Mouse (Mus musculus) brain, embryonic 14.5 days (tissue): ENCODE measurements around the gene Gm5108.

ENCODE experiments used
- CTCF ChIP-seq: fragments of 200-500 bp; IDR thresholded peaks from 2 replicates; pipeline ENCODE4 v1.5.1; 2012; ENCODE audit warnings: inconsistent platforms, mild to moderate bottlenecking, moderate library complexity, borderline replicate concordance; ENCODE audit not compliant: insufficient read depth, insufficient read length; ENCODE audit errors: extremely low read depth
- POLR2A ChIP-seq: fragments of 200-500 bp; IDR thresholded peaks from 2 replicates; pipeline ENCODE4 v1.6.1; 2012; ENCODE audit warnings: mild to moderate bottlenecking, inconsistent platforms, borderline replicate concordance; ENCODE audit not compliant: poor library complexity, insufficient read depth, insufficient read length, severe bottlenecking; ENCODE audit errors: extremely low read depth

- TF ChIP-seq POLR2A (no peak), CTCF (no peak)
Observed at GRCm38 (mm10) chr5:67941369-67941768, at the start of gene Gm5108.
